Mouse (Mus musculus) hindbrain, embryonic 14.5 days (tissue): ENCODE data around the gene Zfx. TPM values are rescaled to one million over a fixed set of nuclear protein-coding genes. Genes with fewer than 3 reads are reported as not detected.

ENCODE experiments used
- ATAC-seq: fragments of 200-750 bp; cut with Nextera tagmentation; 2 replicates; pipeline ENCODE4 v1.8.0; 2017; ENCODE audit warnings: moderate number of reproducible peaks, mild to moderate bottlenecking, moderate TSS enrichment, moderate library complexity; ENCODE audit not compliant: low FRiP score
- DNase-seq: peaks from one replicate; pipeline ENCODE4 v3.0.0-alpha.2; 2015; ENCODE audit warnings: low spot score
- H3K27ac ChIP-seq: fragments of 300-500 bp; sonication (generic); 2 replicates; pipeline ENCODE4 v1.5.1; 2014; ENCODE audit warnings: mild to moderate bottlenecking, moderate library complexity
- H3K27me3 ChIP-seq: fragments of 300-500 bp; sonication (generic); 2 replicates; pipeline ENCODE4 v1.6.1; 2014; ENCODE audit warnings: mild to moderate bottlenecking, low read length, mixed read lengths; ENCODE audit not compliant: control insufficient read depth, insufficient read depth
- H3K36me3 ChIP-seq: fragments of 300-500 bp; sonication (generic); replicated peaks from 2 replicates; pipeline ENCODE4 v1.6.1; 2014; ENCODE audit not compliant: control insufficient read depth, insufficient read depth
- H3K4me1 ChIP-seq: fragments of 300-500 bp; sonication (generic); replicated peaks from 2 replicates; pipeline ENCODE4 v1.6.1; 2014; ENCODE audit warnings: antibody characterized with exemption, low read length, mixed read lengths; ENCODE audit not compliant: control insufficient read depth, insufficient read depth
- H3K4me2 ChIP-seq: fragments of 300-500 bp; sonication (generic); replicated peaks from 2 replicates; pipeline ENCODE4 v1.6.1; 2014; ENCODE audit warnings: mild to moderate bottlenecking, moderate library complexity
- H3K4me3 ChIP-seq: fragments of 300-500 bp; sonication (generic); replicated peaks from 2 replicates; pipeline ENCODE4 v1.5.1; 2014; ENCODE audit warnings: mild to moderate bottlenecking, low read length
- H3K9ac ChIP-seq: fragments of 300-500 bp; sonication (generic); 2 replicates; pipeline ENCODE4 v1.6.1; 2014
- H3K9me3 ChIP-seq: fragments of 300-500 bp; sonication (generic); 2 replicates; pipeline ENCODE4 v1.6.1; 2016; ENCODE audit warnings: low read length; ENCODE audit not compliant: control insufficient read depth
- WGBS: fragments of 180-500 bp; shearing (Covaris S2); extraction: QIAGEN DNeasy Blood & Tissue Kit; methylation state at CpG from one replicate; pipeline ENCODE4 v1.1.7; 2014; 5-methylcytosine and 5-hydroxymethylcytosine counted together
- polyA plus RNA-seq: library from polyadenylated mRNA; unstranded; fragments of >200 nt; fragmentation: Nextera tagmentation; extraction: Ambion mirVana; gene quantifications from 2 replicates; pipeline ENCODE4 v1.2.1, GENCODE M21; 2014

Gene Zfx
- polyA plus RNA-seq, 1 experiment from 2014 or later, result 22.6 TPM

GRCm38 (mm10) chrX:94030081-94030480 lies 93.4 kb downstream of the Zfx start:
- Histone ChIP-seq H3K36me3 (no peaks in the 10 kb centered on the region), H3K4me1 (no peaks in the 10 kb centered on the region), H3K4me3 (no peak overlapping the region), H3K27me3 (peaks cover 25% of the 10 kb centered on the region), H3K27ac (no peak overlapping the region), H3K9me3 (no peaks in the 10 kb centered on the region), H3K9ac (no peak overlapping the region), H3K4me2 (no peak overlapping the region)
- 79% methylated on average over 7 of the region's 7 CpGs for WGBS
- no peak for ATAC-seq
- DNase-seq, result no peak

Other genes with a start within 250 kb of the Zfx start
- gene AU015836, start 155.0 kb downstream of the Zfx start, polyA plus RNA-seq, result not detected in 2 replicates
- 86.0 and 91.5 TPM in 2 replicates for gene Eif2s3x, start 89.2 kb upstream of the Zfx start, polyA plus RNA-seq
- gene Klhl15, start 110.9 kb upstream of the Zfx start, polyA plus RNA-seq, result 12.4 and 12.7 TPM in 2 replicates
- gene Fam90a1b, start 243.1 kb upstream of the Zfx start, polyA plus RNA-seq, result 0.16 and 0.28 TPM in 2 replicates
- 132 and 141 TPM in 2 replicates for gene Apoo, start 243.4 kb upstream of the Zfx start, polyA plus RNA-seq